Mouse (Mus musculus): ENCODE data around the gene Susd6. TPM values are rescaled to one million over a fixed set of nuclear protein-coding genes. Genes with fewer than 3 reads are reported as not detected.
"Not testable (repeated sequence)": the region's sequence is repeated elsewhere in the genome, so short reads cannot be mapped to it uniquely, and the experiment has no call there.

The Susd6 gene
- total RNA-seq, 4 experiments from 2014 or later: 58.0 to 74.0 (median 70.3) TPM

GRCm38 (mm10) chr12:80785597-80785996 lies 4.7 kb upstream of the Susd6 start:
- no peak for DNase-seq

DNA sequence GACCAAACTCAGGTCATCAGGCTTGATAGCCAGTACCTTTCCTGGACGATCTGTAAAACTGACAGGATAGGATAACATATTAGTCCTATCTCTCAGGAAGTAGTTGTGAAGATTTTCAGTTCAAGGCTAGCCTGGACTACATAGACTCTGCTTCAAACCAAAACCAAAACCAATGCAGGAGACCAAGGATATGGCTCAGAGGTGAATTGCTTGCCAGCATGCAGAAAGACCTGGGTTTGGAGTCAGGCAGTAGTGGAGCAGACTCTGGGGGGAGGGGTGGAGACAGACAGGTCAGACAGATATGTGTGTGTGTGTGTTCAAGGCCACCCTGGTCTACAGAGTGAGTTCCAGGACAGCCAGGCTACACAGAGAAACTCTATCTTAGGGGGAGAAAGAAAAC lies 3.7 kb upstream of the Susd6 start:
- DNase-seq: no peak

- no peak for DNase-seq
Observed at GRCm38 (mm10) chr12:80787604-80788003, 2.7 kb upstream of the Susd6 start.

DNA sequence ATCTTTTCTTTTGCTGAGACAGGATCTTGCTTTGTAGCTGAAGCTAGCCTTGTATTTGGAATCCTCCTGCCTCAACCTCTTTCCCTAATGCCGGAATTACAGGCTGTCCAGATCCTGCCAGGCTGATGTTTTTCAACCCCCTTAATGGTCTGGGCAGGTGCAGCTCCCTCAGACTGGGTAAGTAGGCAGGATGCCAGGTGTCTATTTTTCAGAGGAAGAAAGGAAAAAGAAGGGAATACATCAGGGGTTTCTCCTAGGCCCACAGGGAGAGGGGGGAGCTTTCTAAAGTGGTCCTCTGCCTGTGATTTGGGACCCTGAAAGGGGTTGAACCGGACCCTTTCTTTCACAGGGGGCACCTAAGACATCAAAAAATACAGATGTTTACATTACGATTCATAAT lies 2.1 kb upstream of the Susd6 start:
- no peak for DNase-seq

GRCm38 (mm10) chr12:80789276-80789675 lies 1.0 kb upstream of the Susd6 start:
- DNase-seq: not testable (repeated sequence)

DNA sequence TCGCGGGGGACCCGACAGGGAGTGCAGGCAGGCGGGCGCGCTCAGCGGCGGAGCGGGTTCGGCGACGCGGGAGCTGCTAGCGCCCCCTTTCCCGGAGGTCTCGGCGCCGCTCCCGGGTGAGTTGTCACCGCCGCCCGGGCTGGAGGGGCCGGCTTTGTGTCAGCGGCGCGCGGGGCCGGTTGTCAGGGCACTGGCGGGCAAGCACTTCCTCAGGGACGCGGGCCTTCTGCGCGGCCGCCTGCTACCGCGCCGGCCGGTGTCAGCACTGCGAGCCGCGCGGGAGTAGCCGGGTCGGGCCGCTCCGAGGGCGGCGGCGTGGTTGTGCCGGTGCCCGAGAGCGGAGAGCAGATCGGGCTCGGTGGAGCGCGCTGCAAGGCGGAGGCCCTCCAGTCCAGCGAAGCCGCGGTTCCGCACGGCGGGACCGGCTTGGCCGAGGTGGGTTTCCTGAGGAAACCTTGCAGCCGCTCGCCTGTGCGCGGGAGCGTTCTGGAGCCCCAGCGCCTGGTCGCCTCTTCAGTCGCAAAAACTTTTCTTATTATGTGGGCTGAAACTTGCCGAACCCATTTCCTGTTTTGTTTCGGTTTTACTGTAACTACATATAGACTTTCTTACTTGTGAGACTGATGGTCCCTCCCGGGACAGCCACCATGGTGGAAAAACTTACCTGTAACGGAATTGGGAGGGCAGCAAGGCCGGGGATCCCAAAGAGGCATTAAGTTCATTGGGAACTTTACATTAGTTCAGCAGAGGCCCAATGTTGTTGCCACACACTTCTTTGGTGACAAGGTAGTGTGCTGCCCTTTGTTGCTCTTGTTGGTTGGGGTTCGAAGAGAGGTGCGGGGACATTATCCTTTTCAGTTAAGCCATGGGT lies 625 bp downstream of the Susd6 start:
- DNase-seq: no peak

GRCm38 (mm10) chr12:80791571-80792444 lies 1.5 kb downstream of the Susd6 start:
- DNase-seq: no peak

DNA sequence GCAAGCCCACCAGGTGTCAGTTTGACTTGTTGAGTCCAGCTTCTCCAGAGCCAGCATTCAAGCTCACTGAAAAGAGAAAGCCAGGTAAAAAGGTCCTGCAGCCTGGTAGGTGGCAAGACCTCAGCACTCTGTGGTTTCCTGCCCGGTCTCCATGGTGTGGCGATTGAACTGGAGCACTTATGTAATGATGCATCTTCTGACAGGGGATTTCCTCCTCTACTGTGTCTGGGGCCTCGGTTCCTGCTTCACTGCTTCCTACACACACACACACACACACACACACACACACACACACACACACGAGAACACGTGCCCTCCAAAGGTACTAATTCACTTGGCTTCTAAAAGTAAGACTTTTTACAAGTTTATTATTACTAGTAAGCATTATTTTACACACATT lies 2.6 kb downstream of the Susd6 start:
- DNase-seq: no peak

GRCm38 (mm10) chr12:80793535-80793934 lies 3.2 kb downstream of the Susd6 start:
- no peak for DNase-seq

DNA sequence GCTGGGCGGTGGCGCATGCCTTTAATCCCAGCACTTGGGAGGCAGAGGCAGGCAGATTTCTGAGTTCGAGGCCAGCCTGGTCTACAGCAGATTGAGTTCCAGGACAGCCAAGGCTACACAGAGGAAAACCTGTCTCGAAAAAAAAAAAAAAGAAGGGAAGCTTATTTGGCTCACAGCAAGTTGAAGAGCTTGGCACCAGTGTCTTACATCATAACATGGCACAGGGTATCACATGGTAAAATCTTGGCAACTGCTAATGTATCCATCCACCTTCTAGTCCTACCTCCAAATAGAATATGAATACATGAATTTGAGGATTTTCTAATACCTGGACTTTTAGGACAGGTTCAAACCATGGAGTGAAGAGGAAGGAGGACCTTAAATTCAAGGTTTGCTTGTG lies 4.2 kb downstream of the Susd6 start:
- no peak for DNase-seq

DNA sequence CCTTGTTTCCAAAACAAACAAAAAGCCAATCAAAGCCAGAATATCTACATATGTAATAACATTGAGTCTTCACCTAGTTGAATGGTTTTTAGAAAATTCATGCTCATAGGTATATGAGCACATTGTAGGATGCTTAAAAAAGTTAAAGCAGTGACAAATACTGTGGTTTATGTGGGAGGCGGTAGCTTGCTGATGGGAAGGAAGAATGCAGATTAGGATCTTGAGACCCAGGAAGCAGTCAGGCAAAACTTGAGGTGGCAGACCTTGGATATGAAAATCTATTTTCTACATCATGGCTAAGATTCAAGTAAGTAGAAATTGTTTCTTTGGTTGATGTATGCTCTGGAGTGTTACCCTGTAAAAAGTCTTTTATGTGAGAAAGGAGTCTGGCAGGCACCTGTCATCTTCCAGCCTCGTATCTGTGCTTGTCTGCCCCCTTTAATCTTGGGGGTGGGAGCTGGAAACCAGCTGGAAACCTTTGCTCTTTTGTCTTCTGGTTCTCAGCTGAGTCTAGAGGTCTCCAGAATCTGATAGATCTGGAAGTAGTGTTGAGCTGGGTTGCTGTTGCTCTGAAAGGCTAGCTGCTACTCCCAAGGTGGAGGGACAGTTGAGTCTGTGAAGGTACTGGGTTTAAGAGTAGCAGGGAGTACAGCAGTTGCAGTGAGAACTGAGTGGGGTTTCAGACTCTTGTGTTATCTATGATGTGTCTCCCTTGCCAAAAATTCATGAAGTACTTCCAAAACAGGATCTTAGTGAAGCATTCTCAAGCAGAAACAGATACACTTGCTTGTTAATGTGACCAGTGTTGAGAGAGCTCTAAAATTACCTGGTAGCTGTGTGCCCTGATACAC lies 4.8 kb downstream of the Susd6 start:
- DNase-seq: no peak

- no peak for DNase-seq
Observed at GRCm38 (mm10) chr12:80798271-80798670, 8.0 kb downstream of the Susd6 start.

GRCm38 (mm10) chr12:80800156-80800555 lies 9.8 kb downstream of the Susd6 start:
- no peak for DNase-seq

DNA sequence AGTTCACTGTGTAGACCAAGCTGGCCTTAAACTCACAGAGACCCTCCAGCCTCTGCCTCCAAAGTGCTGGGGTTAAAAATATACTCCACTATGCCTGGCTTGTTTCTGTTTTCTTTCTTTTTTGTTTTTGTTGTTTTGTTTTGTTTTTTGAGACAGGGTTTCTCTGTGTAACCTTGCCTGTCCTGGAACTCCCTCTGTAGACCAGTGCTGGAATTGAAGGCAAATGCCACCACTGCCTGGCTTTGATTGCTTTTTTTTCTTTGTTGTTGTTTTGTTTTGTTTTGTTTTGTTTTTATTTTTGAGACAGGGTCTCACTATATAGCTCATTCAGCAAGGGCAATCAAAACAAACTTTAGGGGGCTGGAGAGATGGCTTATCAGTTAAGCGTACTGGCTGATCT lies 11.1 kb downstream of the Susd6 start:
- no peak for DNase-seq

- peak; percentile 22 for DNase-seq
Observed at GRCm38 (mm10) chr12:80803924-80804323, 13.6 kb downstream of the Susd6 start.

DNA sequence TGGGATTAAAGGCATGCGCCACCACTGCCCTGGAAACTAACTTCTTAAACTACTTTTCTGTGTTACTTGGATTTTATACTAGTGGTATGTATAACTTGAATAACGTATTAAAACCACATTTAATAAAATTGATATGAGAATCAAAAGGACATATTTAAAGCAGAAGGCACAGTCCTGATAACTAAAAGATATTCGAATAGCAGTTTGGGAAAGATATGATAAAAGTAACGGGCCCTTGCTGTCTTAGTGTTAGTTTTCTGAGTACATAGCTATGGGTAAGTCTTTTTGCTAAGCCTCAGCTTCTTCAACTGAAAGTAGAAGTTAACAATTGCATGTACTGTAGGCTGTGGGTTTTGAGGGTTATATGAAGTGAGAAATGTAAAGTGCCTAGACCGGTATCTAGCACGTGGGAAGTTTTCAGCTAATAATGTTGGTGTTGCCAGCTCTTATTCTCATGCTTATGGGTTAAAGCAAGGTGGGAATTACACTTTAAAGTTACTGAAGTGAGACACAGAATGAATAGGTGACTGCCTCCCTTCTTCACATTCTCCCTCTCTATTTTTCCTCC lies 14.6 kb downstream of the Susd6 start:
- DNase-seq: no peak

DNA sequence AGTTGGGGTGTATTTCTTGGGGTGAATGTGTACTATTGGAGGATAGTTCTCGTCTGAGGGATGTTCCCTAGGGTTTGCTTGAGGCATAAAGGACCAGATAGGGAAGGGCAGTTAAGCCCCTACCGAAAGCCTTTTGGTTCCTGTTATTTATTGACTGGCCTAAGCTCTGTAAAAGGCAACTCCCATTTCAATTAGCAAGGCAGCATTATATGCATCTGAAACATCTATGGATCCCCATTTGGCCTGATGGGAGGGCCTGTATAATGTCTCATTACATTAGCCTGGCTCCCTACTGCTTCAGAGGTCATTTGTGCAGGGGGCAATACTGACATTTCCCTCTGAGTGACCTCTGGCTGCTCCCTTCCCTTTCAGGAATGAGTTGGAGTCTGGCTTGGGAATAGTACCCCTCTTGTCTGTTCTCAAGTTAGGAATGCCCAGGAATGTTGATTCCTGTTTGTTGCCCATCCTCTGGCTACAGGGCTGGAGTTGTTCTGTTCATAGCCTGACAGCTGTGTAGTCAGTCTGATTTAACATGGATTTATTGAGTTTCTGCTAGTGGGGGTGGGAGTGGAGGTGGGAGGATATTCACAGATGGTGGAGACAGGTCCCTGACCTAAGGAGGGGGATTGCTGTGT lies 17.3 kb downstream of the Susd6 start:
- no peak for DNase-seq

DNA sequence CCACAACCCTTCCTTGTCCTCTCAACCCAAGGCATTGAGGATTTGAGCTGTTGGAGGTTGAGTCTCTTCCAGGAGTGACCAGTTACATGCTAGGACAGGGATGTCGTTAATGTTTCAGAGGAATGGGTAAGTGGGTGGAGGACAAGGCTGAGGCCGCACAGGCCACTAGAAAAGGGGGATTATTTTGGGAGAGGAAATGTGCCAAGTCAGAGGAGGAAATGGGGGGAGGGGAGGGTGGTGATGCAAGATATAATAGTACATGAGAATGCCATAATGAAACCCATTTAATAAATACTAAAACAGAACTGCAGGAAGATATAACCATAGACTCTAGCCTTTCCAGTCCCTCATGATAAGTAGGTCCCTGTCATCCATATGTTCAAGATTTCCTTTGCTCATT lies 19.7 kb downstream of the Susd6 start:
- no peak for DNase-seq

GRCm38 (mm10) chr12:80811646-80812509 lies 21.6 kb downstream of the Susd6 start:
- no peak for DNase-seq

DNA sequence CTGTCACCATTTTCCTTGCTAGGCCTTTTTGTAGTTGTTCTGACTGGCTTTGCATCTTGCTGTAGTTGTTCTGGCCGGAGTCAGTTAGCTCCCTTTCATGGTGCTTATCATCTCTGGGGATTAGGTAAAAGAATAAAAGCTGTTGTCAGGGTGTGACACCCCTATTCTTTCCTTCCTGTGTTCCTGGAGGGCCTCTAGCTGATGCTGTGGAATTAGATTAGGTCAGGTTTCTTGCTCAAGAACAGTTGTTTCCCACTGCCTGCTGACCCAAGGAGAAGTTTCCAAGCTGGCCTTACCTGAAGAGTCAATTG lies 22.2 kb downstream of the Susd6 start:
- DNase-seq: no peak

GRCm38 (mm10) chr12:80813456-80813855 lies 23.1 kb downstream of the Susd6 start:
- no peak for DNase-seq
